Mouse (Mus musculus): ENCODE results near the gene Iqschfp.

DNA sequence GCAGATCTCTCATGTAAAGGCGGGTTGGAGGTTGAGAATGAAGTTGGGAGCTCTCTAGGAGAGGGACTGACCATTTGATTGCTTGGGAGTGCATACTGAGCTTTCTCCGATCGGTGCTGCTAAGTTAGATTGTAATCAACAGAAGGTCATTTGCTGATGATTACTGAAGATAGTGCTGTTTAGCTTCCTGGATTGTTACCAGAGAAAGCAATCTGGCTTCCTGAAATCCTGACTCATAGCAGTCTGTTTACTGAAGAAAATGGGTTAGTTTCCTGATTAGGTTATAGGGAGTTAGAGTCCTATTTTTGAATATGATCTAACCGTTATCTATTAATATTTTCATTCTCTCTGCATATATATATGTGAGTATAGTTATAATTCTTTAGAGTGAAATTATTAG is 209.3 kb downstream of the Iqschfp start:
- TF ChIP-seq CTCF (IDR thresholded peaks at IDR 0.05; ENCODE audit: control insufficient read depth, insufficient read depth, low read length) (no peak), POLR2A (IDR thresholded peaks at IDR 0.05; ENCODE audit: borderline replicate concordance, control insufficient read depth, low read depth, low read length) (no peak)
